Mouse (Mus musculus): ENCODE measurements at regions not wholly inside any gene's neighbourhood (a gene's known extent, or its start where the extent isn't known, plus 50 kb on each side); places are given as distances from the start of the nearest gene placed in this dataset.
"Not testable (repeated sequence)": the region's sequence is repeated elsewhere in the genome, so short reads cannot be mapped to it uniquely, and the experiment has no call there.

GRCm38 (mm10) chr13:4935940-4936339, 327.0 kb upstream of the Akr1e1 start:
- DNase-seq (ENCODE audit: low read depth, low spot score), result no peak

GRCm38 (mm10) chr13:4939849-4940248, 330.9 kb upstream of the Akr1e1 start:
- no peak for DNase-seq (ENCODE audit: low read depth, low spot score)

- not testable (repeated sequence) for DNase-seq (ENCODE audit: low read depth, low spot score)
Observed at GRCm38 (mm10) chr13:4942490-4942889, 333.5 kb upstream of the Akr1e1 start.

GRCm38 (mm10) chr13:4943046-4943445, 334.1 kb upstream of the Akr1e1 start:
- no peak for DNase-seq (ENCODE audit: low read depth, low spot score)

GRCm38 (mm10) chr13:4955384-4955783, 346.4 kb upstream of the Akr1e1 start:
- DNase-seq (ENCODE audit: low read depth, low spot score), result no peak

GRCm38 (mm10) chr13:4964824-4965223, 355.9 kb upstream of the Akr1e1 start:
- DNase-seq (ENCODE audit: low read depth, low spot score), result no peak

- DNase-seq (ENCODE audit: low read depth, low spot score), result no peak
Observed at GRCm38 (mm10) chr13:4970081-4970892, 361.3 kb upstream of the Akr1e1 start.

GRCm38 (mm10) chr13:4971472-4972067, 362.6 kb upstream of the Akr1e1 start:
- DNase-seq (ENCODE audit: low read depth, low spot score), result no peak

- no peak for DNase-seq (ENCODE audit: low read depth, low spot score)
Observed at GRCm38 (mm10) chr13:4992876-4993275, 383.9 kb upstream of the Akr1e1 start.

GRCm38 (mm10) chr13:5008296-5008695, 399.3 kb upstream of the Akr1e1 start:
- DNase-seq (ENCODE audit: low read depth, low spot score), result no peak

- no peak for DNase-seq (ENCODE audit: low read depth, low spot score)
Observed at GRCm38 (mm10) chr13:5022439-5022838, 413.5 kb upstream of the Akr1e1 start.

GRCm38 (mm10) chr13:5059859-5060258, 450.9 kb upstream of the Akr1e1 start:
- no peak for DNase-seq (ENCODE audit: low read depth, low spot score)

- no peak for DNase-seq (ENCODE audit: low read depth, low spot score)
Observed at GRCm38 (mm10) chr13:5060462-5060861, 451.5 kb upstream of the Akr1e1 start.

GRCm38 (mm10) chr13:5107454-5107853, 498.5 kb upstream of the Akr1e1 start:
- no peak for DNase-seq (ENCODE audit: low read depth, low spot score)

- DNase-seq (ENCODE audit: low read depth, low spot score), result no peak
Observed at GRCm38 (mm10) chr13:5154911-5155310, 545.9 kb upstream of the Akr1e1 start.

GRCm38 (mm10) chr13:5159765-5160684, 551.1 kb upstream of the Akr1e1 start:
- DNase-seq (ENCODE audit: low read depth, low spot score), result peak; percentile 7

- no peak for DNase-seq (ENCODE audit: low read depth, low spot score)
Observed at GRCm38 (mm10) chr13:5166716-5167115, 557.7 kb upstream of the Akr1e1 start.

- DNase-seq (ENCODE audit: low read depth, low spot score), result no peak
Observed at GRCm38 (mm10) chr13:5178996-5179395, 570.0 kb upstream of the Akr1e1 start.

GRCm38 (mm10) chr13:5179552-5179951, 570.6 kb upstream of the Akr1e1 start:
- DNase-seq (ENCODE audit: low read depth, low spot score), result no peak

GRCm38 (mm10) chr13:5185237-5185800, 576.3 kb upstream of the Akr1e1 start:
- peak; percentile 73 for DNase-seq (ENCODE audit: low read depth, low spot score)

- DNase-seq (ENCODE audit: low read depth, low spot score), result no peak
Observed at GRCm38 (mm10) chr13:5202736-5203135, 593.8 kb upstream of the Akr1e1 start.

- no peak for DNase-seq (ENCODE audit: low read depth, low spot score)
Observed at GRCm38 (mm10) chr13:5204143-5204542, 595.2 kb upstream of the Akr1e1 start.
